Mouse (Mus musculus): ENCODE measurements around the gene Gm10153.
"Not testable (repeated sequence)": the region's sequence is repeated elsewhere in the genome, so short reads cannot be mapped to it uniquely, and the experiment has no call there.

The Gm10153 gene

DNA sequence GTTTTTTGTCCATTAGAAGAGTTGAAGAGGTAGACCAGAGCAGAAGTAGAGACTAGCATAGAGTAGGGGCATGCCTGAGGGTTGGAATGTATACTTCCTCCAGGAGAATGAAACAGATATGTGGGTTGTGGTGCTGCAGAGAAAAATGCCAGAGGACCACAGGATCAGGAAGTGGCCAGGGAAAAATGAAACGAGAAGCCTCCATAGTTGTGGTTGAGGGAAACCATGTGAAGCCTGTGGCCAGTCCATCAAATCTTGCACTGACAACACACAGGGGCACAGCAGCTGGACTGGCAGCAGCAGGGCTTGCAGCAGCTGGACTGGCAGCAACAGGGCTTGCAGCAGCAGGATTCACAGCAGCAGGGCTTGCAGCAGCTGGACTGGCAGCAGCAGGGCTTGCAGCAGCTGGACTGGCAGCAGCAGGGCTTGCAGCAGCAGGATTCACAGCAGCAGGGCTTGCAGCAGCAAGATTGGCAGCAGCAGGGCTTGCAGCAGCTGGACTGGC, 46.6 kb downstream of the Gm10153 start:
- DNase-seq, result not testable (repeated sequence)

DNA sequence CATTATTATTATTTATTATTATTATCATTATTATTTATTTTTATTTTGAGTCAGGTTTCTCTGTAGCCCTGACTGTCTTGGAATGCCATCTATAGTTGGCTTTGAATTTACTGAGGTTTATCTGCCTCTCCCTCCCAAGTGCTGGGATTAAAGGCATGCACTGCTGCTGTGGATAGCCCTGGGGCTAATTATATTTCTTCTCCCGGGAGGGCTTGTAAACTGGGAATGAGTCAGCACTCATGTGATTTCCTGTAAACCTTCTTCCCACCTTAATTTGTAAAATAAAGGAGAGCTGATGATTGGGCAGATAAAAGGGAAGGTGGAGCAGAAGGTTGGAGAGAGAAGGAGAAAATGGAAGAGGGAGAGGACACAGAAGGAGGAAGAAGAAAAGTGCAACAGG, 49.5 kb downstream of the Gm10153 start:
- DNase-seq, result no peak

Measured in cerebellum, postnatal 14 days (tissue).